ENCODE assay signal across 11 mouse cellular contexts in genomic region chr3:142243263-142243662, GRCm38 (mm10).
DNase-seq lines count a peak whose midpoint lies in the region; ATAC-seq lines count a peak whose summit lies in the region.
"Had no signal": no experiment of that assay in that cellular context is flagged by ENCODE, and none has a peak within 500 bp of the region (broad histone marks: within the 10 kb centered on the region; RNA-seq: fewer than 3 reads in every experiment).

No protein-coding gene starts in this region.

- 83% methylated on average over 5 of the region's 5 CpGs for WGBS in hindbrain, embryonic 14.5 days

- H3K4me3 ChIP-seq in hindbrain, embryonic 14.5 days (replicated peaks; ENCODE audit: low read length), result no peak overlapping the region
- H3K4me3 ChIP-seq: liver, embryonic 15.5 days; megakaryocyte, embryonic 14.5 days had no signal

- no peak overlapping the region for H3K27ac ChIP-seq in hindbrain, embryonic 14.5 days
- H3K27ac ChIP-seq: liver, embryonic 15.5 days had no signal

- no peaks in the 10 kb centered on the region for H3K36me3 ChIP-seq in hindbrain, embryonic 14.5 days (replicated peaks; ENCODE audit: control insufficient read depth, insufficient read depth)

- peak; percentile 6 for DNase-seq in lung, postnatal 36 days
- DNase-seq in lung, postnatal 10 days, result no peak
- peak; percentile 45 to 62 for DNase-seq in spleen, postnatal 36 days (ENCODE audit: low spot score in 2 of 2)
- DNase-seq in hindbrain, embryonic 14.5 days (ENCODE audit: low spot score), result no peak
- DNase-seq in gastrocnemius, adult 18-20 months (ENCODE audit: low spot score), result no peak
- DNase-seq: cerebellum, adult 11 months; heart, adult 18-20 months had no signal

- no peaks in the 10 kb centered on the region for H3K9me3 ChIP-seq in hindbrain, embryonic 14.5 days (ENCODE audit: control insufficient read depth, low read length)
- H3K9me3 ChIP-seq: liver, embryonic 15.5 days; megakaryocyte, embryonic 14.5 days had no signal

- no peak overlapping the region for H3K9ac ChIP-seq in hindbrain, embryonic 14.5 days
- H3K9ac ChIP-seq: liver, embryonic 15.5 days had no signal

- ATAC-seq in CD4-positive, CD25-positive, alpha-beta regulatory T cell, adult 4 months, result peak; percentile 63
- ATAC-seq in granulocyte monocyte progenitor cell, adult 5-6 weeks (replicated peaks; ENCODE audit: poor library complexity, severe bottlenecking), result peak; percentile 88
- ATAC-seq in hindbrain, embryonic 14.5 days (ENCODE audit: low FRiP score), result no peak

- no peak overlapping the region for H3K4me2 ChIP-seq in hindbrain, embryonic 14.5 days (replicated peaks)
- H3K4me2 ChIP-seq: liver, embryonic 15.5 days had no signal

- no peaks in the 10 kb centered on the region for H3K4me1 ChIP-seq in hindbrain, embryonic 14.5 days (replicated peaks; ENCODE audit: control insufficient read depth, insufficient read depth, low read length)
- H3K4me1 ChIP-seq: liver, embryonic 15.5 days; megakaryocyte, embryonic 14.5 days had no signal

- H3K27me3 ChIP-seq in hindbrain, embryonic 14.5 days (ENCODE audit: control insufficient read depth, insufficient read depth, low read length), result no peaks in the 10 kb centered on the region
- H3K27me3 ChIP-seq: liver, embryonic 15.5 days; megakaryocyte, embryonic 14.5 days had no signal

Comparison
In these comparisons a context has a peak if more than half of its experiments do, and no peak if none do; other contexts are left out.
1. DNase-seq: peak in lung, postnatal 36 days (single experiment) and spleen, postnatal 36 days (2 of 2); none in lung, postnatal 10 days (single experiment), hindbrain, embryonic 14.5 days (single experiment) and gastrocnemius, adult 18-20 months (single experiment).